Mouse (Mus musculus) neural tube, embryonic 12.5 days (tissue): Measurements from ENCODE around the gene Rrp1. TPM values are rescaled to one million over a fixed set of nuclear protein-coding genes. Genes with fewer than 3 reads are reported as not detected.

ENCODE experiments used
- ATAC-seq: fragments of 200-750 bp; cut with Nextera tagmentation; 2 replicates; pipeline ENCODE4 v1.8.0; 2017; ENCODE audit warnings: low read depth, mild to moderate bottlenecking, moderate TSS enrichment, moderate library complexity; ENCODE audit not compliant: low FRiP score
- H3K27ac ChIP-seq: fragments of 300-500 bp; sonication (generic); 2 replicates; pipeline ENCODE4 v1.5.1; 2016
- H3K27me3 ChIP-seq: fragments of 300-500 bp; sonication (generic); replicated peaks from 2 replicates; pipeline ENCODE4 v1.6.1; 2016; ENCODE audit warnings: mild to moderate bottlenecking
- H3K36me3 ChIP-seq: fragments of 300-500 bp; sonication (generic); 2 replicates; pipeline ENCODE4 v1.6.1; 2016; ENCODE audit warnings: mild to moderate bottlenecking
- H3K4me1 ChIP-seq: fragments of 300-500 bp; sonication (generic); 2 replicates; pipeline ENCODE4 v1.6.1; 2016
- H3K4me2 ChIP-seq: fragments of 300-500 bp; sonication (generic); replicated peaks from 2 replicates; pipeline ENCODE4 v1.6.1; 2016; ENCODE audit warnings: mild to moderate bottlenecking
- H3K4me3 ChIP-seq: fragments of 300-500 bp; sonication (generic); 2 replicates; pipeline ENCODE4 v1.5.1; 2016
- H3K9ac ChIP-seq: fragments of 300-500 bp; sonication (generic); 2 replicates; pipeline ENCODE4 v1.6.1; 2016; ENCODE audit warnings: mild to moderate bottlenecking
- H3K9me3 ChIP-seq: fragments of 300-500 bp; sonication (generic); 2 replicates; pipeline ENCODE4 v1.6.1; 2016; ENCODE audit warnings: mild to moderate bottlenecking
- WGBS: fragments of 180-500 bp; shearing (Covaris S2); methylation state at CpG from one replicate; pipeline ENCODE4 v1.1.7; 2016; 5-methylcytosine and 5-hydroxymethylcytosine counted together
- polyA plus RNA-seq: library from polyadenylated mRNA; unstranded; fragments of >200 nt; fragmentation: Nextera tagmentation; extraction: Ambion mirVana; gene quantifications from 2 replicates; pipeline ENCODE4 v1.2.1, GENCODE M21; 2016

Rrp1 gene
- polyA plus RNA-seq, 1 experiment from 2014 or later: 333 TPM

GRCm38 (mm10) chr10:78441606-78442005 is 28.8 kb upstream of the Rrp1 start:
- WGBS: 89% methylated on average over 5 of the region's 5 CpGs
- no peaks in the 10 kb centered on the region for H3K4me1 ChIP-seq
- no peak overlapping the region for H3K9ac ChIP-seq
- H3K27me3 ChIP-seq: no peaks in the 10 kb centered on the region
- no peak overlapping the region for H3K4me3 ChIP-seq
- no peak overlapping the region for H3K27ac ChIP-seq
- no peaks in the 10 kb centered on the region for H3K9me3 ChIP-seq
- ATAC-seq: no peak
- no peak overlapping the region for H3K4me2 ChIP-seq
- H3K36me3 ChIP-seq: peaks cover 10% of the 10 kb centered on the region

GRCm38 (mm10) chr10:78440812-78441211 is 28.0 kb upstream of the Rrp1 start:
- Histone ChIP-seq H3K4me3 (no peak overlapping the region), H3K4me2 (no peak overlapping the region), H3K36me3 (peaks cover 5% of the 10 kb centered on the region), H3K27me3 (no peaks in the 10 kb centered on the region), H3K27ac (no peak overlapping the region), H3K4me1 (no peaks in the 10 kb centered on the region), H3K9ac (no peak overlapping the region), H3K9me3 (no peaks in the 10 kb centered on the region)
- no peak for ATAC-seq
- WGBS: 68% methylated on average over 9 of the region's 9 CpGs

GRCm38 (mm10) chr10:78439990-78440389 is 27.1 kb upstream of the Rrp1 start:
- no peak for ATAC-seq
- H3K4me2 ChIP-seq: no peak overlapping the region
- H3K36me3 ChIP-seq: peaks cover 5% of the 10 kb centered on the region
- no peaks in the 10 kb centered on the region for H3K4me1 ChIP-seq
- no peak overlapping the region for H3K4me3 ChIP-seq
- no peaks in the 10 kb centered on the region for H3K27me3 ChIP-seq
- no peak overlapping the region for H3K27ac ChIP-seq
- H3K9ac ChIP-seq: no peak overlapping the region
- H3K9me3 ChIP-seq: no peaks in the 10 kb centered on the region
- WGBS: 90% methylated on average over 7 of the region's 7 CpGs

GRCm38 (mm10) chr10:78439550-78439949 is 26.7 kb upstream of the Rrp1 start:
- Histone ChIP-seq H3K27ac (no peak overlapping the region), H3K4me2 (no peak overlapping the region), H3K4me3 (no peak overlapping the region), H3K4me1 (no peaks in the 10 kb centered on the region), H3K9me3 (no peaks in the 10 kb centered on the region), H3K9ac (no peak overlapping the region), H3K36me3 (peaks cover 1% of the 10 kb centered on the region), H3K27me3 (no peaks in the 10 kb centered on the region)
- 64% methylated on average over 5 of the region's 5 CpGs for WGBS
- no peak for ATAC-seq

- H3K9me3 ChIP-seq: no peaks in the 10 kb centered on the region
- no peaks in the 10 kb centered on the region for H3K4me1 ChIP-seq
- no peaks in the 10 kb centered on the region; the same call in none of the 2 replicates for H3K36me3 ChIP-seq
- H3K27me3 ChIP-seq: no peaks in the 10 kb centered on the region
- peak; percentile 15; the same call in 1 of the 2 replicates for ATAC-seq
- no peak overlapping the region for H3K9ac ChIP-seq
- 9% methylated on average over 5 of the region's 5 CpGs for WGBS
- H3K4me2 ChIP-seq: no peak overlapping the region
- H3K4me3 ChIP-seq: no peak overlapping the region
- no peak overlapping the region for H3K27ac ChIP-seq
These were observed 25.3 kb upstream of the Rrp1 start for GRCm38 (mm10) chr10:78438094-78438493.

- Histone ChIP-seq H3K27me3 (no peaks in the 10 kb centered on the region), H3K4me1 (no peaks in the 10 kb centered on the region), H3K4me3 (no peak overlapping the region), H3K4me2 (no peak overlapping the region), H3K9me3 (no peaks in the 10 kb centered on the region), H3K9ac (no peak overlapping the region), H3K27ac (no peak overlapping the region), H3K36me3 (peaks cover 10% of the 10 kb centered on the region)
- WGBS: 75% methylated on average over 3 of the region's 3 CpGs
- ATAC-seq: no peak
These were observed 20.0 kb upstream of the Rrp1 start for GRCm38 (mm10) chr10:78432853-78433252.

GRCm38 (mm10) chr10:78429776-78430175 is 16.9 kb upstream of the Rrp1 start:
- H3K9ac ChIP-seq: no peak overlapping the region
- peaks cover 14% of the 10 kb centered on the region for H3K36me3 ChIP-seq
- 96% methylated on average over 2 of the region's 2 CpGs for WGBS
- no peak overlapping the region for H3K4me3 ChIP-seq
- H3K4me1 ChIP-seq: peaks cover 15% of the 10 kb centered on the region
- ATAC-seq: no peak
- no peak overlapping the region for H3K27ac ChIP-seq
- H3K9me3 ChIP-seq: no peaks in the 10 kb centered on the region
- H3K4me2 ChIP-seq: no peak overlapping the region
- H3K27me3 ChIP-seq: no peaks in the 10 kb centered on the region

GRCm38 (mm10) chr10:78429180-78429579 is 16.3 kb upstream of the Rrp1 start:
- H3K9ac ChIP-seq: no peak overlapping the region
- H3K4me1 ChIP-seq: peaks cover 15% of the 10 kb centered on the region
- no peak for ATAC-seq
- H3K36me3 ChIP-seq: peaks cover 14% of the 10 kb centered on the region
- H3K27ac ChIP-seq: no peak overlapping the region
- no peak overlapping the region for H3K4me3 ChIP-seq
- WGBS: 91% methylated on average over 5 of the region's 5 CpGs
- H3K27me3 ChIP-seq: no peaks in the 10 kb centered on the region
- no peak overlapping the region for H3K4me2 ChIP-seq
- H3K9me3 ChIP-seq: no peaks in the 10 kb centered on the region

- Histone ChIP-seq H3K27me3 (no peaks in the 10 kb centered on the region), H3K27ac (no peak overlapping the region), H3K9me3 (no peaks in the 10 kb centered on the region), H3K36me3 (peaks cover 14% of the 10 kb centered on the region), H3K4me3 (no peak overlapping the region), H3K9ac (no peak overlapping the region), H3K4me2 (no peak overlapping the region), H3K4me1 (peaks cover 15% of the 10 kb centered on the region)
- ATAC-seq: no peak
- 93% methylated on average over 11 of the region's 11 CpGs for WGBS
These were observed 15.2 kb upstream of the Rrp1 start for GRCm38 (mm10) chr10:78428070-78428469.

- H3K4me3 ChIP-seq: peak overlapping the region; percentile 78
- peak overlapping the region; percentile 89 for H3K4me2 ChIP-seq
- H3K9ac ChIP-seq: peak overlapping the region; percentile 80
- peaks cover 15% of the 10 kb centered on the region for H3K4me1 ChIP-seq
- no peak for ATAC-seq
- WGBS: 50% methylated on average over 6 of the region's 6 CpGs
- no peaks in the 10 kb centered on the region for H3K27me3 ChIP-seq
- H3K36me3 ChIP-seq: peaks cover 14% of the 10 kb centered on the region
- H3K27ac ChIP-seq: no peak overlapping the region
- no peaks in the 10 kb centered on the region for H3K9me3 ChIP-seq
These were observed 13.4 kb upstream of the Rrp1 start for GRCm38 (mm10) chr10:78426117-78426735.

GRCm38 (mm10) chr10:78425181-78426041 is 12.6 kb upstream of the Rrp1 start, which contains the start of gene Cstb:
Gene Cstb, plus strand, starts transcription at chr10:78425669.
- 1% methylated on average over 40 of the region's 40 CpGs for WGBS
- Histone ChIP-seq H3K4me1 (peaks cover 15% of the 10 kb centered on the region), H3K4me3 (peak within 1 kb of the TSS; percentile 78), H3K9me3 (no peaks in the 10 kb centered on the region), H3K27ac (no peak within 1 kb of the TSS), H3K27me3 (no peaks in the 10 kb centered on the region), H3K9ac (peak within 1 kb of the TSS; percentile 80), H3K36me3 (peaks cover 14% of the 10 kb centered on the region), H3K4me2 (peak within 1 kb of the TSS; percentile 89)
- peak; percentile 94 for ATAC-seq

GRCm38 (mm10) chr10:78422614-78423013 is 9.8 kb upstream of the Rrp1 start:
- no peaks in the 10 kb centered on the region for H3K27me3 ChIP-seq
- H3K36me3 ChIP-seq: peaks cover under 1% of the 10 kb centered on the region; the same call in 1 of the 2 replicates
- H3K4me1 ChIP-seq: peaks cover 15% of the 10 kb centered on the region
- H3K4me3 ChIP-seq: no peak overlapping the region
- WGBS: 93% methylated on average over 3 of the region's 3 CpGs
- H3K4me2 ChIP-seq: no peak overlapping the region
- H3K9ac ChIP-seq: no peak overlapping the region
- H3K9me3 ChIP-seq: no peaks in the 10 kb centered on the region
- ATAC-seq: no peak
- no peak overlapping the region for H3K27ac ChIP-seq
